Mouse (Mus musculus): ENCODE measurements around the gene Kdm6a. TPM values are rescaled to one million over a fixed set of nuclear protein-coding genes. Genes with fewer than 3 reads are reported as not detected.

Gene Kdm6a
- polyA plus RNA-seq, 2 experiments from 2014 or later: 26.8 to 29.1 TPM

Other genes with a start within 250 kb of the Kdm6a start
- gene Dusp21, start 16.7 kb upstream of the Kdm6a start, polyA plus RNA-seq (2017; shearing (Covaris generic)): not detected